Mouse (Mus musculus): ENCODE measurements around the gene Dio3.

GRCm38 (mm10) chr12:110244581-110244980, 34.3 kb upstream of the Dio3 start:
- TF ChIP-seq CTCF (IDR thresholded peaks at IDR 0.05; ENCODE audit: low read depth) (no peak), EP300 (optimal IDR thresholded peaks at IDR 0.05) (no peak)
